Mouse (Mus musculus) spleen, adult 12 weeks (tissue): ENCODE measurements around the gene Cpne2.

Experiments used
- DNase-seq: peaks from one replicate; pipeline ENCODE4 v3.0.0; 2022; ENCODE audit warnings: low spot score

Gene Cpne2

GRCm38 (mm10) chr8:94581820-94582483 lies 49.2 kb downstream of the Cpne2 start:
- DNase-seq = no peak

GRCm38 (mm10) chr8:94582569-94582968 lies 49.8 kb downstream of the Cpne2 start:
- no peak for DNase-seq

GRCm38 (mm10) chr8:94584238-94584817 lies 51.5 kb downstream of the Cpne2 start:
- no peak for DNase-seq

- DNase-seq = no peak
These were observed 58.9 kb downstream of the Cpne2 start for GRCm38 (mm10) chr8:94591691-94592090.

- DNase-seq = no peak
These were observed 61.4 kb downstream of the Cpne2 start for GRCm38 (mm10) chr8:94594211-94594610.

GRCm38 (mm10) chr8:94600478-94600877 lies 67.7 kb downstream of the Cpne2 start:
- DNase-seq = no peak

- no peak for DNase-seq
These were observed 68.3 kb downstream of the Cpne2 start for GRCm38 (mm10) chr8:94601034-94601606.

- peak; percentile 98 for DNase-seq
These were observed 69.0 kb downstream of the Cpne2 start, which contains the start of the genes Rspry1 and Fam192a for GRCm38 (mm10) chr8:94601607-94602385. Rspry1 (plus strand) TSS chr8:94601937. Fam192a (minus strand) TSS chr8:94601997.

- no peak for DNase-seq
These were observed 69.8 kb downstream of the Cpne2 start for GRCm38 (mm10) chr8:94602471-94603131.

GRCm38 (mm10) chr8:94604030-94604429 lies 71.2 kb downstream of the Cpne2 start:
- DNase-seq = no peak

GRCm38 (mm10) chr8:94607064-94607463 lies 74.3 kb downstream of the Cpne2 start:
- no peak for DNase-seq
